Mouse (Mus musculus) testis, adult 2 months (tissue): ENCODE measurements around the gene Dusp15.

Experiments
- CTCF ChIP-seq: fragments of 200-500 bp; IDR thresholded peaks from 2 replicates; pipeline ENCODE4 v1.5.1; 2012; ENCODE audit warnings: low read depth, mild to moderate bottlenecking, inconsistent platforms, low read length, moderate library complexity; ENCODE audit not compliant: control insufficient read depth, insufficient read depth, insufficient replicate concordance
- POLR2A ChIP-seq: fragments of 200-500 bp; IDR thresholded peaks from 2 replicates; pipeline ENCODE4 v1.6.1; 2012; ENCODE audit warnings: low read depth, mild to moderate bottlenecking, inconsistent platforms, low read length, moderate library complexity; ENCODE audit not compliant: control insufficient read depth

DNA sequence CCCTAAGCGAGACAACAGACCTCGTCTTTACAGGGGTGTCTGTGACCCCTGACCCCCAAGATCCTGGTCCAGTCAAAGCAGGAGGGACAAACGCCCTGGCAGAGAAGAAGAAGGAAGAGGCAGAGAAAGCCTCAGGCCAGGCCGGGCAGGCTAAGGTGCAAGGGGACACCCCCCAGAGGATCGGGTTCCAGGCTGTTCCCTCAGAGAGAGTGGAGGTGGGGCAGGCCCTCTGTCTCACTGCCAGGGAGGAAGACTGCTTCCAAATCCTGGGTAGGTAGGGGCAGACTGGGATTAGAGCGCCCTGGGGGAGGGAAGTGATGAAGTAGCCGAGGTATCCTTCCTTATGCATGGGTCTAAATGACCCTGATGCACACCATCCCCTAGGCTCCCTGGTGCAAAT, 38.0 kb downstream of the Dusp15 start:
- TF ChIP-seq CTCF: no peak
- TF ChIP-seq POLR2A: no peak
